Mouse (Mus musculus): ENCODE measurements at regions not wholly inside any gene's neighbourhood (a gene's known extent, or its start where the extent isn't known, plus 50 kb on each side); places are given as distances from the start of the nearest gene placed in this dataset.
"Not testable (repeated sequence)": the region's sequence is repeated elsewhere in the genome, so short reads cannot be mapped to it uniquely, and the experiment has no call there.

GRCm38 (mm10) chr6:48177936-48178335 lies 91.5 kb upstream of the Zfp746 start:
- no peak overlapping the region for H3K4me2 ChIP-seq (ENCODE audit: insufficient read depth, low read depth, poor library complexity, severe bottlenecking)
- peaks cover 2% of the 10 kb centered on the region for H3K27me3 ChIP-seq (replicated peaks)
- in situ Hi-C loops (cut with MboI; ENCODE audit: low pct_ligation_motif_present, low pct_unique_long_range_greater_than_20kb, low sequenced_read_pairs) (loop anchor here (5.0 to 25.0 kb wide), 3 partner anchors 227 to 469 kb away; partner anchors contain the start of genes Atp6v0e2 and Gimap8), dilution Hi-C loops (cut with MboI; ENCODE audit: extremely low pct_ligation_motif_present, extremely low pct_unique_long_range_greater_than_20kb, low sequenced_read_pairs) (no loop called here)
- no peaks in the 10 kb centered on the region for H3K79me2 ChIP-seq (replicated peaks; ENCODE audit: control insufficient read depth, extremely low read depth, insufficient read depth, poor library complexity, severe bottlenecking)
- no peaks in the 10 kb centered on the region for H3K36me3 ChIP-seq (replicated peaks in 1 of 2; ENCODE audit: control insufficient read depth in 1 of 2, insufficient read depth in 1 of 2, low read length in 1 of 2)
- H3K4me1 ChIP-seq (ENCODE audit: control insufficient read depth in 1 of 2, insufficient read depth in 2 of 2): no peaks in the 10 kb centered on the region
- no peaks in the 10 kb centered on the region for H3K9me3 ChIP-seq (replicated peaks; ENCODE audit: low read length)
- no peak for TF ChIP-seq CHD2 (IDR thresholded peaks at IDR 0.05; ENCODE audit: low read length)
- TF ChIP-seq CTCF (conservative IDR thresholded peaks at IDR 0.05 in 1 of 2, IDR thresholded peaks at IDR 0.05 in 1 of 2; ENCODE audit: low read depth in 2 of 2, low read length in 2 of 2): peak in 1 of 2 experiments; percentile 78; a peak in 2 of 4 replicates
- TF ChIP-seq TBP (conservative IDR thresholded peaks at IDR 0.05; ENCODE audit: low read depth, low read length): no peak
- TF ChIP-seq PAX5 (IDR thresholded peaks at IDR 0.05; ENCODE audit: low read length): no peak
- no peak for TF ChIP-seq JUND (conservative IDR thresholded peaks at IDR 0.05; ENCODE audit: low read depth, low read length)
- TF ChIP-seq BHLHE40 (IDR thresholded peaks at IDR 0.05; ENCODE audit: low read depth, low read length): no peak
- no peak for TF ChIP-seq TCF12 (IDR thresholded peaks at IDR 0.05; ENCODE audit: low read depth, low read length)
- no peak for TF ChIP-seq JUN (IDR thresholded peaks at IDR 0.05; ENCODE audit: insufficient read depth, low read depth, low read length)
- TF ChIP-seq ZMIZ1 (IDR thresholded peaks at IDR 0.05; ENCODE audit: low read depth, low read length): no peak
- no peak for TF ChIP-seq HCFC1 (IDR thresholded peaks at IDR 0.05; ENCODE audit: low read depth, low read length)
- peak; percentile 99 for TF ChIP-seq ZNF384 (IDR thresholded peaks at IDR 0.05; ENCODE audit: low read depth, low read length)
- no peak for TF ChIP-seq NRF1 (IDR thresholded peaks at IDR 0.05; ENCODE audit: low read depth, low read length)
- no peak for TF ChIP-seq KAT2A (IDR thresholded peaks at IDR 0.05; ENCODE audit: insufficient replicate concordance, low read length)
- TF ChIP-seq GABPA (IDR thresholded peaks at IDR 0.05; ENCODE audit: insufficient replicate concordance, low read depth, low read length): no peak
- TF ChIP-seq MAFK (IDR thresholded peaks at IDR 0.05; ENCODE audit: insufficient replicate concordance, low read length): no peak
- TF ChIP-seq RAD21 (IDR thresholded peaks at IDR 0.05; ENCODE audit: low read depth, low read length): peak; percentile 77
- TF ChIP-seq SMC3 (IDR thresholded peaks at IDR 0.05; ENCODE audit: low read depth, low read length): peak; percentile 65
- no peak overlapping the region for H3K27ac ChIP-seq (ENCODE audit: insufficient read depth, low read depth)
- no peak overlapping the region for H3K4me3 ChIP-seq (replicated peaks in 1 of 3; ENCODE audit: low read depth in 2 of 3, low read length in 2 of 3, poor library complexity in 1 of 3)
- peak; percentile 70 for DNase-seq (ENCODE audit: extremely low read depth)
- H3K9ac ChIP-seq (ENCODE audit: insufficient read depth, low read depth): no peak overlapping the region

GRCm38 (mm10) chr6:48175234-48175633 lies 88.8 kb upstream of the Zfp746 start:
- dilution Hi-C loops (cut with MboI; ENCODE audit: extremely low pct_ligation_motif_present, extremely low pct_unique_long_range_greater_than_20kb, low sequenced_read_pairs): no loop called here
- TF ChIP-seq CTCF (conservative IDR thresholded peaks at IDR 0.05 in 1 of 2, IDR thresholded peaks at IDR 0.05 in 1 of 2; ENCODE audit: low read depth in 2 of 2, low read length in 2 of 2) (no peak), RAD21 (IDR thresholded peaks at IDR 0.05; ENCODE audit: low read depth, low read length) (no peak), CHD2 (IDR thresholded peaks at IDR 0.05; ENCODE audit: low read length) (no peak), HCFC1 (IDR thresholded peaks at IDR 0.05; ENCODE audit: low read depth, low read length) (no peak), BHLHE40 (IDR thresholded peaks at IDR 0.05; ENCODE audit: low read depth, low read length) (no peak), PAX5 (IDR thresholded peaks at IDR 0.05; ENCODE audit: low read length) (no peak), E2F4 (IDR thresholded peaks at IDR 0.05; ENCODE audit: insufficient replicate concordance, low read depth, low read length) (no peak), ZC3H11A (IDR thresholded peaks at IDR 0.05; ENCODE audit: low read depth, low read length) (no peak), TCF12 (IDR thresholded peaks at IDR 0.05; ENCODE audit: low read depth, low read length) (no peak), MAFK (IDR thresholded peaks at IDR 0.05; ENCODE audit: insufficient replicate concordance, low read length) (no peak), NELFE (IDR thresholded peaks at IDR 0.05; ENCODE audit: low read depth, low read length) (no peak)
- Histone ChIP-seq H3K36me3 (replicated peaks in 1 of 2; ENCODE audit: control insufficient read depth in 1 of 2, insufficient read depth in 1 of 2, low read length in 1 of 2) (no peaks in the 10 kb centered on the region), H3K4me2 (ENCODE audit: insufficient read depth, low read depth, poor library complexity, severe bottlenecking) (no peak overlapping the region), H3K9ac (ENCODE audit: insufficient read depth, low read depth) (no peak overlapping the region), H3K4me1 (ENCODE audit: control insufficient read depth in 1 of 2, insufficient read depth in 2 of 2) (no peaks in the 10 kb centered on the region), H3K4me3 (replicated peaks in 1 of 3; ENCODE audit: low read depth in 2 of 3, low read length in 2 of 3, poor library complexity in 1 of 3) (no peak overlapping the region), H3K79me2 (replicated peaks; ENCODE audit: control insufficient read depth, extremely low read depth, insufficient read depth, poor library complexity, severe bottlenecking) (no peaks in the 10 kb centered on the region), H3K27ac (ENCODE audit: insufficient read depth, low read depth) (no peak overlapping the region), H3K27me3 (replicated peaks) (peaks cover 2% of the 10 kb centered on the region), H3K9me3 (replicated peaks; ENCODE audit: low read length) (no peaks in the 10 kb centered on the region)
- in situ Hi-C loops (cut with MboI; ENCODE audit: low pct_ligation_motif_present, low pct_unique_long_range_greater_than_20kb, low sequenced_read_pairs): loop anchor here (5.0 to 25.0 kb wide), 3 partner anchors 230 to 472 kb away; partner anchors contain the start of genes Atp6v0e2 and Gimap8
- DNase-seq (ENCODE audit: extremely low read depth): no peak

- H3K4me2 ChIP-seq (ENCODE audit: insufficient read depth, low read depth, poor library complexity, severe bottlenecking); H3K4me1 ChIP-seq (ENCODE audit: control insufficient read depth in 1 of 2, insufficient read depth in 2 of 2); H3K27ac ChIP-seq (ENCODE audit: insufficient read depth, low read depth); H3K9ac ChIP-seq (ENCODE audit: insufficient read depth, low read depth); H3K79me2 ChIP-seq (replicated peaks; ENCODE audit: control insufficient read depth, extremely low read depth, insufficient read depth, poor library complexity, severe bottlenecking); H3K36me3 ChIP-seq (replicated peaks in 1 of 2; ENCODE audit: control insufficient read depth in 1 of 2, insufficient read depth in 1 of 2, low read length in 1 of 2); H3K9me3 ChIP-seq (replicated peaks; ENCODE audit: low read length); DNase-seq (ENCODE audit: extremely low read depth); dilution Hi-C loops (cut with MboI; ENCODE audit: extremely low pct_ligation_motif_present, extremely low pct_unique_long_range_greater_than_20kb, low sequenced_read_pairs); H3K27me3 ChIP-seq (replicated peaks); H3K4me3 ChIP-seq (replicated peaks in 1 of 3; ENCODE audit: low read depth in 2 of 3, low read length in 2 of 3, poor library complexity in 1 of 3): not testable (repeated sequence)
- in situ Hi-C loops (cut with MboI; ENCODE audit: low pct_ligation_motif_present, low pct_unique_long_range_greater_than_20kb, low sequenced_read_pairs): loop anchor here (10.0 kb wide), 1 partner anchor 232 kb away; no protein-coding TSS in a partner anchor
These were observed 86.4 kb upstream of the Zfp746 start for GRCm38 (mm10) chr6:48172769-48173168.

Data from CH12.LX (cell line).